Mouse (Mus musculus) E14TG2a.4 (cell line): Measurements from ENCODE around the gene Dgkz.

Experiments
- CTCF ChIP-seq: conservative IDR thresholded peaks from 2 replicates; pipeline ENCODE4 v1.5.1; 2014; ENCODE audit warnings: low read length
- NANOG ChIP-seq: IDR thresholded peaks from 2 replicates; pipeline ENCODE4 v1.6.1; 2014; ENCODE audit warnings: borderline replicate concordance, low read length, mixed read lengths
- POU5F1 ChIP-seq: IDR thresholded peaks from 2 replicates; pipeline ENCODE4 v1.6.1; 2014; ENCODE audit warnings: low read length, borderline replicate concordance

DNA sequence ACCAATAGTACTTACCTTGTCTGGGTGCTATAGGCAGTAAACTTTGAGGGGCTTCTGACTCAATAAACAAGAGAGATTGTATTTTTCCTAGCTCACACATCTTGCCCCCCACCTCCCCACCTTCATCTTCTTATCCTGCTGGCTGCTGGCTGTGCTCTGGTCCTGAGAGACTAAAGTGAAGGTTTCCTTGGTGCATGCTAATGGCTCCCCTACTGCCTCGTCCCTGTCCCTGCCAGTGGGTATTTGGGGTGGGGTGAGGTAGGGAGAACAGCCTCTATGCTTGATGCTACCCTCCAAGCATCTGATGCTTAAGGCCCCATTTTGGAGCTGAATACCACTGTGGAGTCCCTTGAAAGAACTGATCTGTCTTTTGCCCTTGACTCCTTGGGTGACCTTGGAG is 50.9 kb downstream of the Dgkz start:
- TF ChIP-seq CTCF = no peak
- no peak for TF ChIP-seq POU5F1
- TF ChIP-seq NANOG = no peak
